Mouse (Mus musculus) lung, postnatal 4 days (tissue): ENCODE measurements around the gene Cyb5d2.

ENCODE experiments used
- DNase-seq, 2 experiments: peaks; one replicate each; pipeline ENCODE4 v3.0.0; 2021

The Cyb5d2 gene

GRCm38 (mm10) chr11:72771461-72771860 lies 24.5 kb downstream of the Cyb5d2 start:
- peak; percentile 15 to 27 for DNase-seq

GRCm38 (mm10) chr11:72770816-72771215 lies 25.1 kb downstream of the Cyb5d2 start:
- peak in 1 of 2 experiments; percentile 52 for DNase-seq

DNA sequence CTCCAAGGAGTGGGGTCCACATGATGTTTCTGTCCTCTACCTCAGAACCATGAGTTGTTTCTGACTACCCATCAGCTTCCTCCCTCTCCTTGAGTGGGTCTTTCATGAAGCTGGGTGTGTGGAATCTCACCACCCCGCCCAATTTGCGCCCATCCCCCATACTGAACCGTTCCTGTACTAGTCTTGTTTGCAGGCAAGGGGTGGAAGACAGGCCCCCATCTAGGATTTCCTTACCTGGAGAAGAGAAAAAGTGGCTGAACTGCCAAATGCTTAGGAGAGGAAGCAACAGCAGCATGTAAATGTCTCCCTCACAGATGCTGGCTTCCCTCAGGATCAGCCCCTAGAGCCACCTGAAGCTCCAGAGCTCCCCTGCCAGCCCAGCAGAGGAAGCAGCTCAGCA lies 25.6 kb downstream of the Cyb5d2 start:
- no peak for DNase-seq

GRCm38 (mm10) chr11:72769061-72769460 lies 26.9 kb downstream of the Cyb5d2 start:
- DNase-seq = no peak

DNA sequence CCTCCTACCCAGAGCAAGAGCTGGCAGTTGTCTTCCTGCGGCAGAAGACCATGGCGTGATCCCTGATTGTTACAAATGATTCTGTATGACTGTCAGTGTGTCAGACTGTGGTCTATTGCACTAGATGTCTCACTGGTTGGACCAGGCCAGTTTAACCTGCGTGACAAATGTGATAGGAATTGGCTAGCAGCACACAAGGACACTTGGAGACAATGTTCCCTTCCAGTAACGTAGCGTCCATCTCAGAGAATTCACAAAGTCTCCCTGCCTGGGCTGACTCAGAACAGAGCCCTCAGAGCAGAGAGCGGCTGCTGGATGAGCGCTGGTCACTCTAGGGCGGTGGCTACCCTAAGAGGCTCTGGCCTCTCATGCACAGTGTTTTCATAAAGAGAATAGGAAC lies 28.2 kb downstream of the Cyb5d2 start:
- DNase-seq = no peak

GRCm38 (mm10) chr11:72764270-72764669 lies 31.7 kb downstream of the Cyb5d2 start:
- no peak for DNase-seq

DNA sequence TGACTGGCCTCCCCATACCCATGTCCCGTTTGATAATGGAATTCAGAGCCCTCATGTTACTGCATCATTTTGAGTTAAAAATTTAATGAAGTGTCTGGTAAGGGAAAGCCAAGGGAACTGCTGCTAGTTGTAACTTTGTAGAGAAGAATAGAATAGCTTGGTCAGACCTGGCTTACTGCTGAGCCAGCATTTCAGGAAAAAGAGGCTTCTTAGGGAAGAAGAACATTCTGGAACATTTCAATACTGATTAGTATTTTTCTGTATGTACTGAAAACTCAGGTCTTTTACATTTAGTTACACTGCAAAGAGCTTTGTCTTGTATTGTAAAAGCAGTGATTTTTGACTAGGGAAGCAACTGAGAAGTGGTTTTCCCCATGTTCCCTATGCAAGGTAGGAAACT lies 35.2 kb downstream of the Cyb5d2 start:
- DNase-seq = no peak

DNA sequence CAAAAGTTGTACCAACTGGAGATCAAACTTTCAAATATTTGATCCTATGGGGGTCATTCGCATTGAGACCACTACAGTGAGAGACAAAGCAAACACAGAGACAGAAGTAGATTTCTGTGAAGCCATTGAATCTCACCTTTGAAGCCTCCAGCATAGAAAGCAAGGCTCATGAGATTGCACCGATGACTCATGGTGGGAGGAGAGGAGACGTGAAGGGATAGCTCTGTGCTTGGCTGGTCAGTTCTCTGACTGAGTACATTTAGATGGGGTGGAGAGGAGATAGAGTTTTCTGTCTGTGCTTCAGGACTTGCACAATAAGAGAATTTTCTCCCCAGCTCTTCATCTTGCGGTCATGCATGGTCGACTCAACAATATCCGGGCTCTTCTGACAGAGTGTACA lies 36.4 kb downstream of the Cyb5d2 start:
- DNase-seq = no peak

GRCm38 (mm10) chr11:72758316-72758715 lies 37.6 kb downstream of the Cyb5d2 start:
- DNase-seq = no peak

DNA sequence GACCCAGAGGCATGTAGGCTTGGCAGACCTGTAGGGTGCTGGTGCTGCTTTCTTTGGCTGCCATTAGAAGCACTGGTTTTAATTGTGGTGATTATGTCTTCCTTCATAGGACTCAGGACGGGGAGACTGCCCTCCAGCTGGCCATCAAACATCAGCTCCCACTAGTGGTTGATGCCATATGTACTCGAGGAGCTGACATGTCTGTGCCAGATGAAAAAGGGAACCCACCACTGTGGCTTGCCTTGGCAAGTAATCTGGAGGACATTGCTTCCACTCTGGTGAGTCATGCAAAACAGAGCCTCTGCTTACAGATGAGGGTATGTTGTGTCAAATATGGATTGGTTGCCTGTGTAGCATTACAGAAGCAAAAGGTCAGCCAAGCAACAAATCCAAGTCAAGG lies 44.0 kb downstream of the Cyb5d2 start:
- DNase-seq = peak; percentile 19 to 35

DNA sequence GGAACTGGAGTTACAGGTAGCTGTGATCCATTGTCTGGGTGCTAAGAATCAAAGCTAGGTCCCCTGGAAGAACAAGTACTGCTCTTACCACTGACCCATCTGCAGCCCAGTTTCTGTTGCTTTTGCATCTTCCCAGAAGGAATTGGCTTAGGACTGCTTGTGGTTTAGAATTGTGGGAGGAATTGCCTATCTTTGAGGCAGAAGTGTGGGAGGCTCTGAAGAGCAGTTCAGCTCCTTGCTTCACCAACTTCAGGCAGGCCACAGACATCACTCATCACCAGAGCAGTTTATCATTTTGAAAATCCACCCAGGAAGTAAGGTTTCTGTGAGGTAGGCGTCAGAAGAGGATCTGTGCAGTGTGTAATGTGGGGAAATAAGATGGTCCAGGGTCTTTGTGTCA lies 56.9 kb downstream of the Cyb5d2 start:
- DNase-seq = no peak

- DNase-seq = peak in 1 of 2 experiments; percentile 10
Observed at GRCm38 (mm10) chr11:72737517-72737916, 58.4 kb downstream of the Cyb5d2 start.

- peak; percentile 6 to 23 for DNase-seq
Observed at GRCm38 (mm10) chr11:72736320-72736719, 59.6 kb downstream of the Cyb5d2 start.

- DNase-seq = no peak
Observed at GRCm38 (mm10) chr11:72735519-72735860, 60.5 kb downstream of the Cyb5d2 start.

- no peak for DNase-seq
Observed at GRCm38 (mm10) chr11:72734840-72735518, 61.0 kb downstream of the Cyb5d2 start.

GRCm38 (mm10) chr11:72733736-72734135 lies 62.2 kb downstream of the Cyb5d2 start:
- no peak for DNase-seq
